Mouse (Mus musculus) testis, adult 2 months (tissue): Measurements from ENCODE around the gene Ttc38.

Experiments
- CTCF ChIP-seq: fragments of 200-500 bp; IDR thresholded peaks from 2 replicates; pipeline ENCODE4 v1.5.1; 2012; ENCODE audit warnings: low read depth, mild to moderate bottlenecking, inconsistent platforms, low read length, moderate library complexity; ENCODE audit not compliant: control insufficient read depth, insufficient read depth, insufficient replicate concordance
- POLR2A ChIP-seq: fragments of 200-500 bp; IDR thresholded peaks from 2 replicates; pipeline ENCODE4 v1.6.1; 2012; ENCODE audit warnings: low read depth, mild to moderate bottlenecking, inconsistent platforms, low read length, moderate library complexity; ENCODE audit not compliant: control insufficient read depth

GRCm38 (mm10) chr15:85903826-85904225, 71.7 kb downstream of the Ttc38 start:
- peak; percentile 47; the same call in 1 of the 2 replicates for TF ChIP-seq CTCF
- TF ChIP-seq POLR2A, result no peak
